Mouse (Mus musculus) bone marrow, adult 2 months (tissue): ENCODE data around the gene Tmsb15b2.

Experiments used
- CTCF ChIP-seq: fragments of 200-500 bp; IDR thresholded peaks from 2 replicates; pipeline ENCODE4 v1.5.1; 2011; ENCODE audit warnings: low read length, control low read depth; ENCODE audit not compliant: control insufficient read depth, insufficient read depth
- POLR2A ChIP-seq: fragments of 200-500 bp; IDR thresholded peaks from 2 replicates; pipeline ENCODE4 v1.6.1; 2011; ENCODE audit warnings: low read depth, mild to moderate bottlenecking, control low read depth, low read length, borderline replicate concordance; ENCODE audit not compliant: control insufficient read depth

- TF ChIP-seq CTCF (no peak), POLR2A (no peak)
Measured at GRCm38 (mm10) chrX:136991274-136991673, 16.0 kb upstream of the Tmsb15b2 start.
